Mouse (Mus musculus) lung, embryonic 15.5 days (tissue): ENCODE data around the gene Gtsf1l. TPM values are rescaled to one million over a fixed set of nuclear protein-coding genes. Genes with fewer than 3 reads are reported as not detected.
A peak's percentile ranks its signal among the peaks of the same experiment; 100 is the strongest.

Experiments
- ATAC-seq: fragments of 200-750 bp; cut with Nextera tagmentation; 2 replicates; pipeline ENCODE4 v1.8.0; 2017; ENCODE audit warnings: moderate number of reproducible peaks, borderline replicate concordance; ENCODE audit not compliant: low FRiP score, low TSS enrichment; ENCODE audit errors: extremely low read depth
- H3K27ac ChIP-seq: fragments of 300-500 bp; sonication (generic); 2 replicates; pipeline ENCODE4 v1.5.1; 2015; ENCODE audit warnings: moderate library complexity, mild to moderate bottlenecking, inconsistent platforms
- H3K27me3 ChIP-seq: fragments of 300-500 bp; sonication (generic); 2 replicates; pipeline ENCODE4 v1.6.1; 2015; ENCODE audit warnings: inconsistent platforms
- H3K36me3 ChIP-seq: fragments of 300-500 bp; sonication (generic); 2 replicates; pipeline ENCODE4 v1.6.1; 2015; ENCODE audit warnings: inconsistent platforms
- H3K4me1 ChIP-seq: fragments of 300-500 bp; sonication (generic); 2 replicates; pipeline ENCODE4 v1.6.1; 2015; ENCODE audit warnings: inconsistent platforms
- H3K4me2 ChIP-seq: fragments of 300-500 bp; sonication (generic); 2 replicates; pipeline ENCODE4 v1.6.1; 2015; ENCODE audit warnings: inconsistent platforms, mild to moderate bottlenecking, moderate library complexity
- H3K4me3 ChIP-seq: fragments of 300-500 bp; sonication (generic); 2 replicates; pipeline ENCODE4 v1.5.1; 2015; ENCODE audit warnings: mild to moderate bottlenecking, inconsistent platforms
- H3K9ac ChIP-seq: fragments of 300-500 bp; sonication (generic); 2 replicates; pipeline ENCODE4 v1.6.1; 2015; ENCODE audit warnings: inconsistent platforms
- H3K9me3 ChIP-seq: fragments of 300-500 bp; sonication (generic); 2 replicates; pipeline ENCODE4 v1.6.1; 2016; ENCODE audit warnings: inconsistent platforms
- WGBS: fragments of 180-500 bp; shearing (Covaris S2); methylation state at CpG from one replicate; pipeline ENCODE4 v1.1.7; 2015; 5-methylcytosine and 5-hydroxymethylcytosine counted together
- polyA plus RNA-seq: library from polyadenylated mRNA; unstranded; fragments of >200 nt; fragmentation: Nextera tagmentation; extraction: Ambion mirVana; gene quantifications from 2 replicates; pipeline ENCODE4 v1.2.1, GENCODE M21; 2015

Gene Gtsf1l
- polyA plus RNA-seq, 1 experiment from 2014 or later = not detected

DNA sequence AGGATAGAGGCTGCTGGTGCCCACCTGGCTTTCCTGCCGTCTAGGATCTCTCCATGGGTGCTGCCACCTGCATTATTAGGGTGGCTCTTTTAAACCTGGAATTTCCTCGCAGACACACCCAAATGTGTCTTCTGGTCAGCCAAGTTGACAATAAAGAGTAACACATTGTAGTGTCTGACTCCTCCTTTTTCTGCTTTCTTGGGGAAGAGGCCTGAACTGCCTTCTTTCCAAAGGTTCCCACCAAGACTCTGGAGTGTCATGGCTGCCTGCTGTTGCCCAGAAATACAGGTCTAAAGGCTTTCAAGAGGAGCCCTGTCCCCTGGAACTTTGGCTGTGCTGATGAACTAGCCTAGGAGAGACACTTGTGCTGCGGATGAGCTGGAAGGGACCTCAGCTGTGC is 3.1 kb downstream of the Gtsf1l start:
- Histone ChIP-seq H3K27me3 (no peaks in the 10 kb centered on the region), H3K9ac (no peak overlapping the region), H3K4me3 (no peak overlapping the region), H3K27ac (no peak overlapping the region), H3K9me3 (no peaks in the 10 kb centered on the region), H3K4me2 (no peak overlapping the region), H3K36me3 (no peaks in the 10 kb centered on the region), H3K4me1 (no peaks in the 10 kb centered on the region)
- 86% methylated on average over 3 of the region's 3 CpGs for WGBS
- ATAC-seq = no peak

DNA sequence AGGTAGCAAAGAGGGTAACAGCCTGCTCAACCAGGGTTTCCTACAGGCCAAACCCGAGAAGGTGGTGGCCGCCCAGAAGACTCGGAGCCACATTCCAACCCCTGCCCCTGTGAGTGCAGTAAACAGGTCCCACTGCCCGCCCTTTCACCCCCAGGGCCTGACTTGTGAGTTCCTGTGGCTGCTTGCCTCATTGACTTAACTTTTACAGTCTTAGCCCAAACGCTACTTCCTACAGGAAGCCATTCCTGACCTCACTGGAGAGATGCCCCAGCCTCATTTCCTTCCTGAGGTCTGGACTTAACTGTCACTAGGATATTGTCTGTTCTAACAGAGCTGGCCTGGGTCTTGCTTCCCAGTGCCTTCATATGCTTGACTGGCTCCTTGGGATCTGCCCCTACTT is 5.1 kb downstream of the Gtsf1l start:
- Histone ChIP-seq H3K4me1 (no peaks in the 10 kb centered on the region), H3K4me2 (no peak overlapping the region), H3K4me3 (no peak overlapping the region), H3K36me3 (no peaks in the 10 kb centered on the region; the same call in 1 of the 2 replicates), H3K27me3 (no peaks in the 10 kb centered on the region), H3K27ac (no peak overlapping the region), H3K9ac (no peak overlapping the region), H3K9me3 (no peaks in the 10 kb centered on the region)
- ATAC-seq = no peak
- WGBS = 72% methylated on average over 5 of the region's 5 CpGs

DNA sequence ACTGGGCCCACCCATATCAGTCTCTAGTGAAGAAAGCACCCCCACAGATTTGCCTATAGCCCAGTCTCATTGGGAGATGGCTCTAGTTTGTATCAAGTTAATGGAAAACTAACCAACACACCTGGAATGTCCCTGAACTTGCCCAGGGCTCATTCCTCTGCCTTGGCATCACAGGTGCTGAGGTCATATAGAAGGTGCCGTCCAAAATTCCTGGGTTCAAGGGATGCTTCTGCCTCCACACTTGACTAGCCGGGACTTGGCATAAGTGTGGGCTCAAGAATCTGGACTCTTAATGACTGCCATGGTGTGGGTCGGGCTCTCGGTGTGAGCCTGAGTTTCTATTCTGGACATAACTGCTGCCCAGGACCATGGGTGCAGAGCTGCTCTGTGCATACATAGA is 8.6 kb downstream of the Gtsf1l start:
- no peak overlapping the region for H3K4me2 ChIP-seq
- peaks cover 9% of the 10 kb centered on the region; the same call in 1 of the 2 replicates for H3K36me3 ChIP-seq
- H3K27ac ChIP-seq = no peak overlapping the region
- no peak overlapping the region for H3K9ac ChIP-seq
- H3K9me3 ChIP-seq = no peaks in the 10 kb centered on the region
- no peaks in the 10 kb centered on the region for H3K4me1 ChIP-seq
- ATAC-seq = no peak
- H3K4me3 ChIP-seq = no peak overlapping the region
- WGBS = 93% methylated on average over 4 of the region's 4 CpGs
- no peaks in the 10 kb centered on the region for H3K27me3 ChIP-seq

- H3K36me3 ChIP-seq = peaks cover 17% of the 10 kb centered on the region
- 73% methylated on average over 3 of the region's 3 CpGs for WGBS
- ATAC-seq = no peak
- no peak overlapping the region for H3K9ac ChIP-seq
- no peak overlapping the region for H3K4me2 ChIP-seq
- H3K4me1 ChIP-seq = no peaks in the 10 kb centered on the region
- no peak overlapping the region for H3K4me3 ChIP-seq
- H3K9me3 ChIP-seq = no peaks in the 10 kb centered on the region
- no peak overlapping the region for H3K27ac ChIP-seq
- H3K27me3 ChIP-seq = no peaks in the 10 kb centered on the region
Observed at GRCm38 (mm10) chr2:163075234-163075633, 12.4 kb downstream of the Gtsf1l start.

GRCm38 (mm10) chr2:163074808-163075207 is 12.8 kb downstream of the Gtsf1l start:
- no peaks in the 10 kb centered on the region for H3K4me1 ChIP-seq
- H3K27ac ChIP-seq = no peak overlapping the region
- ATAC-seq = 0 out of 2 replicates have a peak, but pooled peaks have one; percentile 15
- no peak overlapping the region for H3K4me2 ChIP-seq
- H3K36me3 ChIP-seq = peaks cover 17% of the 10 kb centered on the region
- H3K9ac ChIP-seq = no peak overlapping the region
- no peaks in the 10 kb centered on the region for H3K9me3 ChIP-seq
- no peaks in the 10 kb centered on the region for H3K27me3 ChIP-seq
- no peak overlapping the region for H3K4me3 ChIP-seq
- WGBS = 87% methylated on average over 12 of the region's 12 CpGs

DNA sequence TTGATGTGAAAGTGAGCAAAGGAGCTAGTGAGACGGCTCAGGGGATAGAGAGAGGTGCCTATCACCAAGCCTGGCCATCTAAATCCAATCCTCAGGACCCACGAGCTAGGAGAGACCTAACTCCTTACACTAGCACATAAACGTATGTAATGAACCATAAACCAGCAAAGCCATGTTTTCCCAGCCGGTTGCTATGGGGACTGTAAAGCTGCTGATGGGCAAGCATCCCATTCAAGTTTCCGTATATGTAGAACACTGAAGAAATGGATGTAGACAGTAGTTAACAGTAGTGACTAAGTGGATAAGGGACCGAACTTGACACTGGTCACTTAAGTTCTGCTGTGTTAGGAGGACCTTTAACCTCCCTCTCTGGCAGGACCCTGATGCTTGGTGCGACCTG is 13.6 kb downstream of the Gtsf1l start:
- peaks cover 17% of the 10 kb centered on the region for H3K36me3 ChIP-seq
- H3K4me2 ChIP-seq = no peak overlapping the region
- no peak overlapping the region for H3K4me3 ChIP-seq
- H3K9ac ChIP-seq = no peak overlapping the region
- H3K9me3 ChIP-seq = no peaks in the 10 kb centered on the region
- no peak overlapping the region for H3K27ac ChIP-seq
- H3K27me3 ChIP-seq = no peaks in the 10 kb centered on the region
- ATAC-seq = no peak
- H3K4me1 ChIP-seq = no peaks in the 10 kb centered on the region
- WGBS = 79% methylated on average over 7 of the region's 7 CpGs

DNA sequence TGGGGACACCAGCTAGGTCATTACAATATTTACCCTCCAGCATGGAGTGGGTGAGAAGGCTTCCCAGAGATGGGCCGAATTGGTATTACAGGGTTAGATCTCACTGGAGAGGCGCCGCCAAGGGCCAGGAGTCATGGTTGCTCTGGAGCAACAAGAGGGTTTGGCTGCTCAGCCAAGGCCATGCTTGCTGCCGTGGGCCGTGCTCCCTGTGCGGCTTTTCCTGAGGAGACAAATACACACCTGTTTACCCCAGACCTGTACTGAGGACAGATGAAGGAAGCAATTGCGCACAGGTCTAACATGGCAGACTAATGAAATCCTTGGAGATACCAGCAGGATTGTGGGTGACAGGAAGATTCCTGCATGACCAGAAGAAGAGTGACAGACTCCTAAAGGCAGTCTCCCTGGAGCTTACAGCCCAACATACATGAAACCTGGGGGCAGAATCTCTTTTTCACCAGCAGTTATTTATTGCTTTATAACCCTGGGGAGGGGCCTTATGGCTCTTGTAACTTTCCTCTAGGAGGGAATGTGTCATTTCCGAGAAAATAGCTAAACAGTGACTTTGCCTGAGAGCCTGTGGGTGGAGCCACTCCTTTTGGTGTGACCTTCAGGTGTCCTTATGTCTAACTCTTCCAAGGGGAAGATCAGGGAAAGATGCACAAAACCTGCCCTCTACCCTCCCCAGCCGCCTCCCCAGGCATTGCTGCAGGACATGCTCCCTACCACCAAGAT is 14.5 kb downstream of the Gtsf1l start:
- H3K36me3 ChIP-seq = peaks cover 24% of the 10 kb centered on the region

GRCm38 (mm10) chr2:163071590-163071989 is 16.1 kb downstream of the Gtsf1l start:
- no peak overlapping the region for H3K9ac ChIP-seq
- WGBS = 76% methylated on average over 3 of the region's 3 CpGs
- no peak for ATAC-seq

More for the DNA sequence above, 14.5 kb downstream of the Gtsf1l start:
- no peak overlapping the region for H3K9ac ChIP-seq
- 85% methylated on average over 9 of the region's 9 CpGs for WGBS
- no peak for ATAC-seq
- H3K4me2 ChIP-seq = no peak overlapping the region
- no peaks in the 10 kb centered on the region for H3K9me3 ChIP-seq
- H3K4me3 ChIP-seq = no peak overlapping the region
- H3K4me1 ChIP-seq = no peaks in the 10 kb centered on the region
- no peak overlapping the region for H3K27ac ChIP-seq
- H3K27me3 ChIP-seq = no peaks in the 10 kb centered on the region

DNA sequence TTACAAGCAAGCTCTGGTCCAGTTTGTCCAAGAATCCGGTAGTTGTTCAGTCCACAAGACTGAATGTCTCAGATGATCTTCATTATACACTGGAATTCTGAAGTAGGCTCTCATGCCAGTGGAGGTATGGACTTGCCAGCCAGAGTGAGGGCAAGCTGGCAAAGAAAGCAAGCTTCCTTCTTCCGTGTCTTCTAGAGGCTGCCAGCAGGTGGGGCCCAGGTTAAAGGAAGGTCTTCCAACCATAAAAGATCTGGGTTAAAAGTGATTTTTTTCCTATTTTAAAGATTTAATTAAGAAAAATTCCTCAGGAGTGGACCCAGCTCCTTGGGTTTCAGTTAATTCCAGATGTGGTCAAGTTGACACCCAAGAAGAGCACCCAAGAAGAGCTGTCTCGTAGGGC is 17.4 kb downstream of the Gtsf1l start:
- Histone ChIP-seq H3K4me2 (no peak overlapping the region), H3K9ac (no peak overlapping the region), H3K27me3 (no peaks in the 10 kb centered on the region), H3K36me3 (peaks cover 27% of the 10 kb centered on the region), H3K9me3 (no peaks in the 10 kb centered on the region), H3K4me1 (no peaks in the 10 kb centered on the region), H3K4me3 (no peak overlapping the region), H3K27ac (no peak overlapping the region)
- 78% methylated on average over 3 of the region's 3 CpGs for WGBS
- ATAC-seq = no peak

More at GRCm38 (mm10) chr2:163071590-163071989, 16.1 kb downstream of the Gtsf1l start:
- Histone ChIP-seq H3K4me2 (no peak overlapping the region), H3K9me3 (no peaks in the 10 kb centered on the region), H3K4me1 (no peaks in the 10 kb centered on the region), H3K27me3 (no peaks in the 10 kb centered on the region), H3K36me3 (peaks cover 27% of the 10 kb centered on the region), H3K27ac (no peak overlapping the region), H3K4me3 (no peak overlapping the region)

DNA sequence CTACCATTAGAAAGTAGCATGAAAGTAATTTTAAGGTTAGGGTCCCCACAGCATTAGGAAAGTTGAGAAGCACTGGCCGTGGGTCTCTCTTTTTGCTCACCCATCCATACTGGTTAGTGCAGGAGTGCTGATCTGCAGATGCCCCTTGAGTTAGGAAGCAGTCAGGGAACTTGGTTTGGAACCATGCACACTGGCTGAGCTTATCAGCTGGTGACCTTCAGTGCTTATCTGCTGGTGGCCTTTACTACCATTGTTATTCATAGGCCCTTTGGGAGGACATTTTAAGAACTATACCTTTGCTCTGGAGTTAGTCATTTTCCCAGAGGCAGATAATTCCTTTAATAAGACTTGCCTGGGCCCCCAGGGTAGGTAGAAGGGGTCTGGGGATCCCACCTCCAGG is 20.4 kb downstream of the Gtsf1l start:
- H3K36me3 ChIP-seq = peaks cover 37% of the 10 kb centered on the region
- H3K4me3 ChIP-seq = no peak overlapping the region
- H3K4me2 ChIP-seq = no peak overlapping the region
- whole genome bisulfite sequencing = 97% methylated on average over 1 of the region's 1 CpGs
- H3K4me1 ChIP-seq = no peaks in the 10 kb centered on the region
- H3K9ac ChIP-seq = no peak overlapping the region
- no peaks in the 10 kb centered on the region for H3K27me3 ChIP-seq
- ATAC-seq = no peak
- no peak overlapping the region for H3K27ac ChIP-seq
- no peaks in the 10 kb centered on the region for H3K9me3 ChIP-seq

- ATAC-seq = no peak
- Histone ChIP-seq H3K4me3 (no peak overlapping the region), H3K4me1 (no peaks in the 10 kb centered on the region), H3K36me3 (peaks cover 37% of the 10 kb centered on the region), H3K27ac (no peak overlapping the region), H3K9ac (no peak overlapping the region), H3K9me3 (no peaks in the 10 kb centered on the region), H3K27me3 (no peaks in the 10 kb centered on the region), H3K4me2 (no peak overlapping the region)
- 91% methylated on average over 6 of the region's 6 CpGs for WGBS
Observed at GRCm38 (mm10) chr2:163066326-163066725, 21.3 kb downstream of the Gtsf1l start.

DNA sequence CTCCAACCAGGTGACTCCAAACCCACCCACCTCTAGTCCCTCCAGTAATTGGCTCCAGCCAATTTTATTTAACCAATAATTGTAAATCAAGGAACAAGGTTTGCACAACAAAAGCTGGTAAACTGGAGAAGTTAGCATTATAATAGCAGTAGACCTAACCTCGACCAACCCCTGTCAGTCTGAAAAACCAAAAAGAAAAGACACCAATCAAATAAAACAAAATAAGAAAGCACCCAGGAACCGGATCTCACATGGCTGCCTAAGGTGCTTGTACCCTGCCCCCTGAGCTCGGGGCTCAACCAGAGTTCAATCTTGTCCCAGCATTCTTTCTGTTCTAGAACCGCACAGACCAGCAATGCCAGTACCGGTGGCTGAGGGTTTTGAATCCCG is 25.5 kb downstream of the Gtsf1l start:
- Histone ChIP-seq H3K27me3 (no peaks in the 10 kb centered on the region), H3K9me3 (no peaks in the 10 kb centered on the region), H3K27ac (no peak overlapping the region), H3K36me3 (peaks cover 24% of the 10 kb centered on the region), H3K4me1 (0 out of 2 replicates have a peak, but pooled peaks cover under 1% of the 10 kb centered on the region), H3K4me2 (no peak overlapping the region), H3K9ac (no peak overlapping the region), H3K4me3 (no peak overlapping the region)
- 84% methylated on average over 6 of the region's 6 CpGs for WGBS
- no peak for ATAC-seq
